Mouse (Mus musculus): ENCODE data around the gene Dis3l.

- TF ChIP-seq CTCF (IDR thresholded peaks at IDR 0.05; ENCODE audit: extremely low read depth, insufficient read length, insufficient replicate concordance, low read depth, low read length) (no peak), POLR2A (IDR thresholded peaks at IDR 0.05; ENCODE audit: low read depth, low read length) (no peak)
Measured at GRCm38 (mm10) chr9:64335825-64336224, 5.3 kb downstream of the Dis3l start.

Data from small intestine, adult 2 months (tissue).